Mouse (Mus musculus) ovary, postnatal 36 days (tissue): ENCODE results near the gene 4930469K13Rik.

Experiments used
- DNase-seq: peaks from one replicate; pipeline ENCODE4 v3.0.0; 2022; ENCODE audit warnings: low spot score, mixed read lengths

4930469K13Rik gene

DNA sequence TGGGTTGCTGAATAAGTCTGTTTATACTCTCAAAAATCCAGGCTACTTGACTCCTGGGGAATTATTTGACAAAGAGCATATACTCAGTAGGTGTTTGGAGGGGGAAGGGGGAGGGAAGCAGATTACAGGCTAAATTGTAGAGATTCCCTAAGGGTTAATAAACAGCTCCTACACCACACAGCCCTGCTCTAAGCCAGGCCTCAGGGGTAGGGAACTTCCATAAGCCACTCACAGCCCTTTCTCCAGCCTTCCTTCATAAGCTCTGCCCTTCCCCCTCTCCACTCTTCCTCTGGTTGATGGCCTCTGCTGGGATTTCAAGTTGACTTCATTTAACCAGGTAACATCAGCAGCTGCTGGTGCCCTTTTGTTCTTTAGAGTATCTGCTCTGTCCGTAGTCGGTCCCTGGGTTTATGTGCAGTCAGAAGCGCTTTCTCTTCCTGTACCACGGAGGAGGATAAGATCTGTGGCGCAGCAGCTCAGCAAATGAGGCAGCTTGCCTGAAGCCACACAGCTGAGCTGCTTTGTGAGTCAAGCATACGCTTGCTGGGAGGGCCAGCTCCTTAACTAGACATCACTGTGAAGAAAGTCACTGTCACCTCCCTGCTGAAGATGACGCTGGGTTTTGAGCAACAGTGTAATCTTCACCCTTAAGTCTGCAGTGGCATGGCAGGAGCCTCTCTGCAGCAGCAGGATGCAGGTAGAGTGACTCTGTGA is 159.6 kb downstream of the 4930469K13Rik start:
- DNase-seq: no peak

DNA sequence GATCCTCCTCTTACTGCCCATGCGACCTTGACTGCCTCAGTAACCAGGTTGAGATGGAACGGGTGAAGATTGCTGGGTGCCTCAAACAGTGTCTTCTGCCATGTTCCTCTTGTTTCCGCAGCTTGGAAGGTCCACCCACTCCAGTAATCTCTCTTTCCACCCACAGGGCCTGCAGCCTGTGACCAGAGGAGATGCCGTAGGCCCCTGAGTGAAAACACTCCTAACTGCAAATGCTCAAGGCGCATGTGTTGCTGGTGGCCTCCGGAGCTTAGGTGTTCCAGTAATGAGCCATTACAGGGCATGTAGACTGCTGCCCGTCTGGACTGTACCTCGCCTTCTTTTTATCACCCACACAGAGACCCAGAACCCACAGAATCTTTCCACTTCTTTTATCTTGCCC is 160.7 kb downstream of the 4930469K13Rik start:
- DNase-seq: no peak

DNA sequence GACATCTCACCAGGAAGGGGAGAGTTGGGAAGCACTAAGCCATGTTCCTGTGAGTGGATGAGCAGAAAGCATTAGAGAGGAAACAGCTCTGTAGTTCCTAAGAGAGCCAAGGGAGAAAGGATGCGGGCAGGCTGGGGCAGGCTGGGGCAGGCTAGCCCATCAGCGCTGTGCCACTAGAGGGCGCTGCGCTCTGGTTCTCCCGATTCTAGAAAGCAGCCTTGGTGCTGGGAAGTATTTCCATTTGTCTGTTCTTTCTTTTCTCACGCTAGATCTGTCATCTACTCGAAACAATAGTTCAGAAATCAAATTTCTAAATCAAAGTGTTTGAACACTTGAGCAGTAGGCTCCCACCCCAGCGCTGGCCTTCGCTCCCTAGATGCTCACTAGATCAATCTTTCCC is 164.1 kb downstream of the 4930469K13Rik start:
- no peak for DNase-seq

DNA sequence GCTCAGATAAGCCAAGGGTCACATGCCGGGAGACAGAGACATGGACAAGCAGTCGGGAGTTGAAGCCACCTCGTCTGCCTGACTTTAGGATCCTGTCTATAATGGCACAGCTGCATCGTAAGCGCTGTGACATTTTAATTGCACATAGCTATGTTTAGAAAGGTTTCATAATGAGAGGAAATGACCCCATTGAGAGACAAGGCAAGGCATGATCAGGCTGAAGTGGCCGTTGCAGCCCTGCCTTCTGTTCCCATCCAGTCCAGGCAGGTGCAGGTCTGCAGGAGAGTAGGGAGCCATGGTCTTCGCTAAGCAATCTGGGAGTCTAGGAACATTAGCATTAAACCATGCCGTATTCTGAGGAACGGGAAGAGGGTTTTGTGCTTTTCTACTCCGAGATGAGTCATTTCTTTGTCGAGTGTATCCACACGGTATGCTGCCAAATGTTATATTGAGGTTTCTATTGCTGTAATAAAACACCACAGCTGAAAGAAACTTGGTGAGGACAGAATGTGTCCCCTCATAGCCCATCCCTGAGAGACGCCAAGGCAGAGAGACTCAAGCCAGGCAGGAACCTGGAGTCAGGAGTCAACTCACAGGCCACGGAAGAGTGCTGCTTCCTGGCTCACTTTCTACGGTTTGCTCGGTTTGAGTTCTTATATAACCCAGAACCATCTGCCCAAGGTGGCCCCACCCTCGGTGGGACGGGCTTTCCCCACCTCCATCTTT is 165.8 kb downstream of the 4930469K13Rik start:
- no peak for DNase-seq

DNA sequence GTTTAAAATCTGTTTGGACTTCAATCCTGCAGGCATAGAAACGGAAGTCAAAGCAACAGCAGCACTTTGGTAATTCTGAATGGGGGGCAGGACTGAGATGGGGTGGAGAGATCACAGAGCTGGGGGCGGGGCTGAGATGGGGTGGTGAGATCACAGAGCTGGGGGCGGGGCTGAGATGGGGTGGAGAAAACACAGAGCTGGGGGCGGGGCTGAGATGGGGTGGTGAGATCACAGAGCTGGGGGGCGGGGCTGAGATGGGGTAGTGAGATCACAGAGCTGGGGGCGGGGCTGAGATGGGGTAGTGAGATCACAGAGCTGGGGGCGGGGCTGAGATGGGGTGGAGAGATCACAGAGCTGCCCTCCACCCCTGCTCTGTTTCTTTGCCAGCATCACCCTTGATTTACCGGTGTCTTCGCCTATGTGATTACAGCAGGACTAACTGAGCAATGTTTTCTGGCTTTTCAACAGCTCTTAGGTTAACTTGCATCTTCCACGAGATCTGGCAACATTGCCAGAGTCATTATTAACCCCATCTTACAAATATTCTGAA is 166.4 kb downstream of the 4930469K13Rik start:
- DNase-seq: no peak

DNA sequence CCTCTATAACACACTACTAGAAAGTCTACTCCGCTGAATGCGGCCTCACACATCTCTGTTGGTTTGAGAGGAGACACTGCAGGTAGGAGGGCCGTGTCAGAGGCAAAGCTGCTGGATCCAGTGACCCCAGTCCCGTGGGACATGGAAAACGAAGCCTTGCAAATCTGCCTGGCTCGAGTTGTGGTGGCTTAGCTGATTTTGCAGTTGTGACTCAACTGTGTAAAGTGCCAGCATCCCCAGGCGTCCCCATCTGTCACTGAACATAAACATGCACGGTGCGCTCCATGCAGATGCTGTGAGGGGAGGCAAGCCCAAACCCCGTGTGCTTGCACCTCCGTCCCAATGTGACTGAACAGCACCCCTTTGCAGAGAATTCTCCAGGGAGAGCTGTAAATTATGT is 168.9 kb downstream of the 4930469K13Rik start:
- DNase-seq: no peak

DNA sequence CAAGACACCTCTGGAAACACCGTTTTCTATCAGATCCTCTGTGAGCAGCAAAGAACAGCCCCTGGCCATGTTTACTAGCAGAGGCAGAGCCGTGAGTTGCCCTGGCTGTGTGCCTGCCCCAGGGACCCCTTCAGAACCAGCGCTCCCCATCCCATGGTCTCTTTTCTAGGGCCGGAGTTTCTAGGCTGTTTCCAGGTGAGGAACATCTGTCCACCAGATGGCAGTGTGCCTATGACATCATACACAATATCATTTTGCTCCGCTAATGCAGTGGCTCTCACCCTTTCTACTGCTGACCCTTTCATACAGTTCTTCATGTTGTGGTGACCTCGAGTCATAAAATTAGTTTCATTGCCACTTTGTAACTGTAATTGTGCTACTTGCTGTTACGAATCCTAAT is 169.7 kb downstream of the 4930469K13Rik start:
- no peak for DNase-seq

DNA sequence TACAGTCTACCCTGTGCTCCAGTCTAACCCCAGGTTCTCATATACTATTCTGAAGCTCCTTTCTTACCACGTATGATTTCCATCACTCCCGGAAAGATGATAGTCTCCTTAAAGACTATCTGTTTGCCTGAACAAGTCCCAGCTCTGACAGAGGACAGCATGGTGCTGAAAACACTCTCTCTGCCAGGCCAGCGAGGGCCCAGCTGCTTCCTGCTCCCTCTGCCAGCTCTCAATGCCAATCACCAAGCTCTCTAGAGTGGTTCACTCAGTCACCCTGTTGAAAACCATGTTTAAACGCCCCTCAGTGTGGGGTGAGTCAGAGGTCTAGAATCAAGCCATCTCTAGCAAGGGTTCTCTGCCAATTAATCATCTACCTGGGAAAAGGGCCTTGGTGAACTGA is 170.5 kb downstream of the 4930469K13Rik start:
- DNase-seq: no peak

DNA sequence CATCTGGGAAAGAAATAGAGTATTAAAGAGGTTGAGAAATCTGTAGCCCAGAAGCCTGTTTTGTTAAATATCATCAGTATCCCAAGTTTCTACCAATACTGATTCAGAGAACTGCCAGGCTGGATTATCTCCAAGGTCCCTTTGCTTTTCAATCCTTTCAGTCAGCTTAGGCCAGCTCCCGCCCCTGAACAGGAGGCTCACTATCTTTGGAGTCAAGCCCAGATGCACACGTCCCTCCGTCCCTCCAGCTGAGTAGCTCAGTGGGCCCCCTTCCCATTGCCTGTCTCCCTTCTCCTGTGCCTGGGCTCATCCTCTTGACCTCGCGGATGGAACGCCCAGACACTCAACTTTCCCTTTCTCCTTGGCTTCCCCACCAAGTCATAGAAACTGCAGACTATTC is 171.0 kb downstream of the 4930469K13Rik start:
- DNase-seq: no peak

DNA sequence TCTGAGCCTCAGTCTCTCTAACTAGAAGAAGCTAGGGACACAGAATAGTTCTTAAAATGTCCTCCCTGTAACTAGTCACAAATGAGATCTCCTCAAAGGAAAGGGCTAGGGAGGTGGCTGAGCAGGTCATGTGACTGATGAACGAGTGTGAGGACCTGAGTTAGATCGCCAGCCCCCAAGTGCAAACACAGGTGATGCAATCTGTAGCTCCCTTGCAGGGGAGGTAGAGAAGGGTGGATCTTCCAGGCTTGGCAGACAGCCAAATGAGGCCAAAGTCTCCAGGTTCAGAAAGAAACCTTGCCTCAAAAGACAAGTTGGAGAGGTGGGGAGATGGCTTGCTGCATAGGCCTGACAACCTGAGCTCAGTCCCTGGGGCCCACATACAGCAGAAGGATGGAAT is 171.8 kb downstream of the 4930469K13Rik start:
- DNase-seq: no peak

DNA sequence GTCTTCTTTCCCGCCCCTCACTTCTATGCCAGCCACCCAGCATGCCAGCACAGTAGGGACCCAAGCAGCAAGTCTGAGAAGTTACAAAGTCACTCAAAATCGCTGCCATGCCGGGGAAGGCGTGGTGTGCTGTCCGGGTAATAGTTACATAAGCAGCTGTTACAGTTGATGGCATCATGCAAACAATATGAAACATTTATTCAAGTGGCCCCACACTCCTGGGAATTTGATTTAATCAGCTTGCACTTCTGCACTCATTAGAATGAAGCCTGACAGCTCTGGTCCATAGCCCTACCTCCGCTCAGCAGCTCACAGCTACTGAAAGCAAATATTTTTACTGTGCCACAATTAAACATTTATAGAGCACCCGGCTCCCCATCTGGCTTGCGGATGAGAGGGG is 172.6 kb downstream of the 4930469K13Rik start:
- DNase-seq: no peak
